Mouse (Mus musculus): ENCODE measurements at regions not wholly inside any gene's neighbourhood (a gene's known extent, or its start where the extent isn't known, plus 50 kb on each side); places are given as distances from the start of the nearest gene placed in this dataset.

GRCm38 (mm10) chr2:72545453-72545852 lies 69.5 kb downstream of the Cdca7 start:
- TF ChIP-seq HCFC1 (IDR thresholded peaks at IDR 0.05; ENCODE audit: low read depth, low read length) (no peak), SMC3 (IDR thresholded peaks at IDR 0.05; ENCODE audit: low read depth, low read length) (no peak), USF2 (IDR thresholded peaks at IDR 0.05; ENCODE audit: borderline replicate concordance in 1 of 2, insufficient read depth in 1 of 2, low read depth in 1 of 2, low read length in 2 of 2) (no peak), CTCF (IDR thresholded peaks at IDR 0.05 in 2 of 3, conservative IDR thresholded peaks at IDR 0.05 in 1 of 3; ENCODE audit: control insufficient read depth in 1 of 3, insufficient read depth in 1 of 3, low read depth in 2 of 3, low read length in 3 of 3, poor library complexity in 1 of 3, severe bottlenecking in 1 of 3) (no peak), CHD2 (IDR thresholded peaks at IDR 0.05; ENCODE audit: low read length) (no peak), POLR2AphosphoS2 (IDR thresholded peaks at IDR 0.05; ENCODE audit: low read length) (no peak), MAX (IDR thresholded peaks at IDR 0.05; ENCODE audit: low read length) (no peak), POLR2A (IDR thresholded peaks at IDR 0.05; ENCODE audit: control insufficient read depth in 1 of 2, insufficient read depth in 1 of 2, low read depth in 1 of 2, low read length in 2 of 2, poor library complexity in 1 of 2) (no peak), MXI1 (IDR thresholded peaks at IDR 0.05; ENCODE audit: low read depth, low read length) (no peak), NELFE (IDR thresholded peaks at IDR 0.05; ENCODE audit: low read depth, low read length) (no peak)

Data from MEL (cell line).